Mouse (Mus musculus): ENCODE measurements around the gene Samhd1.
"Not testable (repeated sequence)": the region's sequence is repeated elsewhere in the genome, so short reads cannot be mapped to it uniquely, and the experiment has no call there.

Gene Samhd1

DNA sequence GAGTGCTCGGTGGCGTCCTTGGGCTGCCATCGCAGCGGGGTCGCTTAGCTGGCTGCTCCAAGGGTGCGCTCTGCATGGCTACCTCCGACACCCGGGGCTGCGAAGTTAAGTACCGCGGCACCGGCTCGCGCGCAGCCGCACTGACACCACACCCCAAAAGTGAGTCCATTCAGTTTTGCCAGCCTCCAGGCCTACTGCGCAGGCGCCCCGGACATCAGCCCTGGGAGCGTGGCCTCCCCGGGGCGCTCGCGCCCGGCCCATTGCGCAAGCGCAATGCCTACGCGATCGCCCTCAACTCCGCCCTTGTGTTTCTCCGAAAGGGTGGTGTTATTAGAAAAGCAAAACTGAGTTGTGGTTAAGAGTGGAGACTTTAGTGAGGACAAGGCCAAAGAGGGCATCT, at the start of gene Samhd1:
Gene Samhd1 (minus strand): TSS at position 252 of the 400 bp plus-strand sequence.
- DNase-seq = peak; percentile 93 to 94

DNA sequence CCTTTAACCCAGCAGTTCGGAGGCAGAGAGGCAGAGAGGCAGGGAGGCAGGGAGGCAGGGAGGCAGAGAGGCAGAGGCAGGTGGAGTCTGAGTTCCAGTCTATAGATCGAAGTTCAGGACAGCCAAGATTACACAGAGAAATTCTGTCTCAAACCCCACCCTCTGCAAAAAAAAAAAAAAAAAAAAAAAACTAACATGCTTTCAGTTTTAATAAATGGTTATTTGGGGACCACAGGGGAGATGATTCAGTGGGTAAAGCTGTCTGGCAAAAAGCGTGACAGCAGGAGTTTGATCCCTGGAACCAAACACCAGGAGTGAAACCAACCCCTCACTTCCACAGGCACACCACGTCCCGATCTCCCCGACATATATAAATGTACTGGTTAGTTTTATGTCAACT, 43.1 kb upstream of the Samhd1 start:
- DNase-seq = no peak

DNA sequence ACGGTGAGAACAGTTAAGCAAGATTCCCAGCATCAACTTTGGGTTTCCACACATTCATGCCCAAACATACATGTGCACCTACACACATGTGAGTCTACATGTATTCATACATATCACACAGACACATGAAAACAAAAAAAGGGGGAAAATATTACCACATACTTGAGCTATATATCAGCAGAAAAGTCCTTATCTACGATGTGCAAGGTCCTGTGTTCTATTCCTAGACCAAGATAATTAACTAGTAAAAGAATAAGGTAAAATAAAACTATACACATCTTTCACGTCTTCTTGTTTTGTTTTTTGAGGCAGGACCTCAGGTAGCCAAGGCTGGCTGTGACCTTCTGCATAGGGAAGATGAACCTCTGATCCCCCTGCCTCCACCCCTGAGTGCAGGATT, 41.2 kb upstream of the Samhd1 start:
- no peak for DNase-seq

DNA sequence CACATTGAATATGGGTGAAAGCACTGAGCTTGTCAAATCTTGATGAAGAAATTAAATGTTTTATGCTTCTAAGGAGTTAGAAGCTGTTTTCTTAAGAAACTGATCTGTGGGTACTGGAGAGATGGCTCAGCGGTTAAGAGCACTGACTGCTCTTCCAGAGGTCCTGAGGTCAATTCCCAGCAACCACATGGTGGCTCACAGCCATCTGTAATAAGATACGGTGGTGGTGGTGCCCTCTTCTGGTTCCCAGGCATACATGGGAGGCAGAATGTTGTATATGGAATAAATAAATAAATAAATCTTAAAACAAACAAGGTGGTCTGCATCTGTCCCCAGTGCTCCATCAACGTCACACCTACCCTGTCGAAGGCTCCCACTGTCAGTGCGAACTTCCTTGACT, 39.4 kb upstream of the Samhd1 start:
- no peak for DNase-seq

DNA sequence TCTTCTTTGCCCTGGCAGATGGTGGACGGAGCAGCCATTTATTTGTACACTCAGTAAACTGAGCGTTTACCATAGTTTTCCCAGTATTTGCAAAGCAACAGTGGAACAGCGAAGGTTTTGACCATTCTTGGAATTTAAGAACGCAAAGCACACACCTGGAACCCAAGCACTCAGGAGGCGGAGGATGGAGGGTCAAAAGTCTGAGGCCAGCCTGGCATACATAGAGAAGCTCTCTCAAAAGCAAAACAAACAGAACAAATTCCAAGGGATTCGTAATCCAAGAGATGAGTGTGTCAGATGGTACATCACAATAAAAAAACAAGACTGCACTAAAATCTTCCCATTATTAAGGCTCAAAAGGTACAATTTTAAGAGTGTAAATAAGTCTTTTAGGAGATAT, 38.5 kb upstream of the Samhd1 start:
- DNase-seq = no peak

DNA sequence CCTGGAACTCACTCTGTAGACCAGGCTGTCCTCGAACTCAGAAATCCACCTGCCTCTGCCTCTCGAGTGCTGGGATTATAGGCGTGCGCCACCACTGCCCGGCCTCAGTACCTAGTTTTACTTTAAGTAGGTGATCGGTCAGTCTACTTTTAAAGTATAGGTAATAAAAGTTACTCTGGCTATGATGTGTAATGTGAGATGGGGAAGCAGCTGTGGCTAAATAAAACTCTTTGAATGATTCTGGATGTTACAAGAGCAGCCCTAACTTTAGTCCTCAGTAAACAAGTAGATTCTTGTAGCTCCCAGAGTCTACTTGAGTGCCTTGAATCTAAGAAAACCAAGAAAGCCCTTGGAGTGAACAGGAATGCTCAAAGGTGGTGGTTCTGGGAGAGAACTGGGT, 37.9 kb upstream of the Samhd1 start:
- no peak for DNase-seq

DNA sequence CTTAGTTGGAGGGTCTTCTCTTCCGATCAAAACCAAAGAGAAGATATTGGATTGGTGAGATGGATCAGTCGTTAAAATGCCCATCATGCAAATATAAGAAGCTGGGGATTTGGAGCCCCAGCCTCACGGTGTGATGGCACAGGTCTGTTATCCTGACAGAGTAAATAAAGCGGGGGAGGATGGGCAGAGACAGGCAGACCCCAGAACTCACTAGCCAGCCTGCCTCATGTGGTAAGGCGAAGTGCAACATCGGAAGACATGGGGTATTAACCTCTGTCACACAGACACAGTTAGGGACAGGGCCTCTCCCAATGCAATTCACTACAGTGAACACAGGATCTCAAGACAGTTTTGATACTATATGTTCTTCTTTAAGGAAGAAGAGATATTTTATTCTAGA, 35.6 kb upstream of the Samhd1 start:
- DNase-seq = no peak

DNA sequence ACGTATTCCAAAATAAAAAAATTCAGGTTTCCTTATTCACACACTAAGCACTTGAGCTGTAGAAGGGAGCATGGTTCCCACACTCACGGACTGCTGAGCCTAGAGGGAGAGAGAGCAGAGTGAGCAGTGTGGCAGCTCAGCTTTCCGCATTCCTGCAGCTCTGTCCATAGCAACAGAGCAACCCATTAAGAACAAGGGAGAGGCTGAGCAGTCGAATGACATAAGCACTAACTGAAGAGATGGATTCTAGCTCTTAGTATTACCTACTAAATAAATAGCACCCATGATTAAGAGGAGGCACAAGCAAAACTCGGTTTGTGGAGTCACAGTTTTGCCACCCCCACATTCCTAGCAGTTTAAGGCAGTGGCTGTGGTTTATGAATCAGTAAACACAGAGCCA, 35.1 kb upstream of the Samhd1 start:
- no peak for DNase-seq

DNA sequence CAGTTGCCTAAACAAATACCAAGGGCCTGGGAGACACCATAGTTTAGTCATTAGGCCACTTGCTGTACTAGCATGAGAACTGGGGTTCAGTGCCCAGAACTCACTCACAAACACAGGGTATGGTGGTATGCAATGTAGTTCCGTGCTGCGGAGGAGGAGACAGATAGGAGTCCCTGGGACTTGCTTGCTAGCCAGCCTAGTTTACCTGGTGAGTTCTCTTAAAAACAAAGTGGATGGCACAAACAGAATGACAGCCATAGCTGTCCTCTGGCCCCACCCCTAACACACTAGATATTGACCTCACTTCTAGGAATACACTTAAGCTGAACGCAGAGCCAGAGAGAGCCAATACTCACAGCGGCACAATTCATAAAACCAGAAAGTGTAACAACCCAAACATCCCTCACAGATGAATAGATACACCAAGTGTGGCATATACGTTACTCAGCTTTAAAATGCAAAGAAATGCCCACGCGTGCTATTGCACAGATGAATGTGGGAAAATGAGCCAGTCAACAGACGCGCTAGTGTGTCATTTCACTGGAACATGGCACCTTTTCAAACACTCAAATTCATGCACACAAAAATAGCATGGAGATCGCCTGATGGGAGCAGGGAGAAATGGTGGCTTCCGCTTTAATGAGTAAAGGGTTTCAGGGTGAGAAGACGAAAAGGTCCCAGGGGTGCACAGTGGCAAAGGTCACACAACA, 31.5 kb upstream of the Samhd1 start:
- no peak for DNase-seq

DNA sequence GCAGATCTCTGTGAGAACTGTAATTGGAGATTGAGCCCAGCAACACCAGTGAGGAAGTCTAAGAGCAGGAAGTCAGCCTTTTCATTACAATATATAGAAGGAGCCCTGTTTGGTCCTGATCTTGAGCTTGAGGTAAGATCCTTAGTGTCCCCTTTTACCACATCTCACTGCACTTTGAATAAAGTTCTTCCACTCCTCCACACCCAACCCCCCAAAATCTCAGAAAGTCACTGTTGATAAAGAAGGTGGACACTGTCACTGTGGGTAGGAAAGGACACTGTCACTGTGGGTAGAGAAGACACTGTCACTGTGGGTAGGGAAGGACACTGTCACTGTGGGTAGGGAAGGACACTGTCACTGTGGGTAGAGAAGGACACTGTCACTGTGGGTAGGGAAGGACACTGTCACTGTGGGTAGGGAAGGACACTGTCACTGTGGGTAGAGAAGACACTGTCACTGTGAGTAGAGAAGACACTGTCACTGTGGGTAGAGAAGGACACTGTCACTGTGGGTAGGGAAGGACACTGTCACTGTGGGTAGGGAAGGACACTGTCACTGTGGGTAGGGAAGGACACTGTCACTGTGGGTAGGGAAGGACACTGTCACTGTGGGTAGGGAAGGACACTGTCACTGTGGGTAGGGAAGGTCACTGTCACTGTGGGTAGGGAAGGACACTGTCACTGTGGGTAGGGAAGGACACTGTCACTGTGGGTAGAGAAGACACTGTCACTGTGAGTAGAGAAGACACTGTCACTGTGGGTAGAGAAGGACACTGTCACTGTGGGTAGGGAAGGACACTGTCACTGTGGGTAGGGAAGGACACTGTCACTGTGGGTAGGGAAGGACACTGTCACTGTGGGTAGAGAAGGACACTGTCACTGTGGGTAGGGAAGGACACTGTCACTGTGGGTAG, 30.5 kb upstream of the Samhd1 start:
- not testable (repeated sequence) for DNase-seq

DNA sequence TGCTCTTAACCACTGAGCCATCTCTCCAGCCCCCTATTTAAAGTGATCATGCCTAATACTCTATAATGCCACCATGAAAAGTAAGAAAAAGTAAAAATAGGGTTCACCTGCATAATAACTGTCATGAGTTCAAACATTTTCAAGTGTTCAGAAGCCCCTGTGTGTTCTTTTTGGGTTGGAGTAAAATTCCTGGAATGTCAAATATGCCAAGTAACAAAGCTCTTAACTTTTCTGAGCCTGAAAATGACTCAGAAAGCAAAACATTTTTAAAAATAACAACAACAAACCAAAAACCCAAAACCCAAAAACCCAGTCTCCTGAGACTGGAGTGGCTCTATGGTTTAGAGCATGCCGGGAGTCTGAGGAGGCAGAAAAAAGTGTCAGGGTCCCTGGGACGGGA, 29.0 kb upstream of the Samhd1 start:
- DNase-seq = no peak

DNA sequence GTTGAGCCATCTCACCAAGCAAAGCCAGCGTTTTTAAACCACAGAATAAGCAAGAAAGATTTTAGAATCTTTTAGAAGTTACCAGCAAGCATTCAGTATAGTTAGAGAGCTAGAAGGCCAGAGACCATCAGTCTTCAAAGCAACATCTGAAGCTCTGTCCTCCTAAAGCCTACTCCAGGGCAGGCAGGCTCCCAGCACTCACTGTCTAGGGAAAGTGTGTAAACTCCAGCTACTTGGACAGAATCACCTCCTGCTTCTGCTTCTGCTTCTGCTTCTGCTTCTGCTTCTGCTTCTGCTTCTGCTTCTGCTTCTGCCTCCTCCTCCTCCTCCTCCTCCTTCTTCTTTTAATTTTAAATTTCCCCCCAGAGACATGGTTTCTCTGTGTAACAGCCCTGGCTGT, 21.0 kb upstream of the Samhd1 start:
- DNase-seq = no peak

DNA sequence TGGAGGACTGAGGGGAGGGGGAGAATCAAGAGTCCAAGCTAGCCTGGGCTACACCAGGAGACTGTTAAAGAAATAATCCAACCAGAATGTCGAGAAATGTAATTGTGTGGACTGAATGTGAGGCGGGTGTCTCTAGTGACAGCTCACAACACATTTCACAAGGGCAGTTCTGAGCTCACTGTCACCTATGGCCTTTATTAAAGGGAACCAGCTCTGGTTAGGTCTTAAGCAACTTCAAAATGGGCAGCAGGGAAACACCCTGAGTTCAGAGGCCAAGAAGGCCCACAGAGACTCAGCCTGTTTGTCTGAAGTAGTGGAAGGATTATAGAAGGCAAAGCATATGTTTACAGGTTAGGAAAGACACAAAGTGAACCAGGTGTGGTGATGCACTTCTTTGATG, 18.2 kb upstream of the Samhd1 start:
- DNase-seq = no peak

DNA sequence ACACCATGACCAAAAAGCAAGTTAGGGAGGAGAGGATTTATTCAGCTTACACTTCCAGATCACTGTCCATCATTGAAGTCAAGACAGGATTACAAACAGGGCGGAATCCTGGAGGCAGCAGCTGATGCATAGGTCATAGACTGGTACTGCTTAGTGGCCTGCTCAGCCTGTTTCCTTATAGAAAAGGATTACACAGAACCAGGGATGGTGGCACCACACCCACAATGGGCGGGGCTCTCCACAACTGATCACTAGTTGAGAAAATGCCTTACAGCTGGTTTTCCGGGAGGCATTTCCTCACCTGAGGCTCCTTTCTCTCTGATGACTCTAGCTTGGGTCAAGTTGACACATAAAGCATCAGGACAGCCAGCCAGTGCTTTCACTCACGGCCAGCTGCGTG, 13.4 kb upstream of the Samhd1 start:
- no peak for DNase-seq

DNA sequence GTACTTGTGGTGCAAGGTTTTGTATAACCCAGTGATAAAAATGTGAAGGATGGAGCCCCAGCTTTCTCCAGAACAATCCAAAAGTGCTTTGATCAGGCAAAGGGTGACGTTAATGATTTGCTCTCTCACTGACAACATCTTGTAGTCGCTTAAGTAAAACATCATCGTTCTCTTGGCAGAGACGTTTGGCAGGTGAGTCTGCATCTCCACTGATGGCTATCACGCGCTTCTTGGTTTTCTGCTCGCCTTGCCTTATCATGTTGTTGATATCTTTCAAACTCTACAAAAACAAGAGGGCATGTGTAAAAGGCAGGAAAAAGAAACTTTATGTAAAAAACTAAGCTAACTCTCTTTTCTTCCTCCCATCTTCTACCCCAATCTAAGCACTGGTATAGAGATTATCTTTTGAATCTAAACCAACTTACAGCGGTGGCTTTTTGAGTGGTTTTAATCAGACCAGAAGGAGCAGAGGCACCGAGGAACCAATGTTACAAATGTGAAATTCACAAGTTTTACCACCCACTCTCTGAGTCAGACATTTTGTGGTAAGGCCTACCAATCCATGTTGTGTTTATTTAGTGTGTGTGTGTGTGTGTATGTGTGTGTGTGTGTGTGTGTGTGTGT, 12.4 kb upstream of the Samhd1 start:
- DNase-seq = no peak

DNA sequence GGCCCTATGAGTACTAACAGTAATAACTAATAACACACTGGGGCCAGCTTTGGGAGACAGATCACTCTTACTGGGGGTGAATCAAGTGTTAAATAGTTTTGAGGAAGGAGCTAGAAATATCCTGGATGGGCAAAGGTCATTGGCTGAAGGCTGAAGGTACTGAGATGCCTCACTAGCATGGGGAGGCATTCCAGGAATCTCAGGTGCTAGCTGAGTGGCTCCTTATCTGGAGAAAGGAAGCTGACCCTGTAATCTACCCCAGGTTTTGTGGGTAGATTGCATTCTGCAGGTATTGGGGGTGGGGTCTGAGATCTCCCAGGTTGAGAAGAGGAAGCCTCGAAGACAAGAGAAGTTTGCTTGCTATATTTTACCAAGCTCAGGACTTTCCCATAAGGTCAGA, 10.1 kb upstream of the Samhd1 start:
- no peak for DNase-seq

DNA sequence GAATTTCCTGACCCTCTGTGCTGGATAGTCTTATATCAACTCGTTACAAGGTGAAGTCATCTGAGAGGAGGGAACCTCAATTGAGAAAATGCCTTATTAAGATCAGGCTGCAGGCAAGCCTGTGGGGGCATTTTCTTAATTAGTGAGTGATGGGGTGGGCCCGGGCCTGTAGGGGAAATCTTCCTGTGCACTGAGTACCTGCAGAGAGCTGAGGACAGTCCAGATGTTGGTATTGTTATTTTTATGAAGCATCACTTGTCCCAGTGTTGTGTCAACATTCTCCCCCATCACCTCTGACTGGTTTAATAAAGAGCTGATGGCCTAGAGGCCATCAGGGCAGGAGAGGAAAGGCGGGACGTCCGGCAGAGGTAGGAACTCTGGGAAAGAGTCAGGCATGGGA, 9.1 kb upstream of the Samhd1 start:
- DNase-seq = no peak

DNA sequence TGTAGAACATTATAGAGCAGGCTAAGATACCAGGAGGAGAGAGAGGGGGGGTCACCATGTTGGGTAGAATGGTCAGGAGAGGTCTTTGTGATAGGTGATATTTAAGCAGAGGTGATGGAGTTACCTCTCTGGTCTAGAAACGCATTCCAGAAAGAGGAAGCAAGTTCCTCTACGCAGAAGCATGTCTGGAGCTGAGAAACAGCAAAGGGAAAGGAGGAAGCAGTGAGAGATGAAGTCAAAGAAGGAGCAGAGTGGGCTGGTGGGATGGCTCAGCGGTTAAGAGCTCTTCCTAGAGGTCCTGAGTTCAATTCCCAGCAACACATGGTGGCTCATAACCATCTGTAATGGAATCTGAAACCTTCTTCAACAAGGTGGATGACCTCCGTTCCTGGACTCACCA, 6.9 kb upstream of the Samhd1 start:
- no peak for DNase-seq

DNA sequence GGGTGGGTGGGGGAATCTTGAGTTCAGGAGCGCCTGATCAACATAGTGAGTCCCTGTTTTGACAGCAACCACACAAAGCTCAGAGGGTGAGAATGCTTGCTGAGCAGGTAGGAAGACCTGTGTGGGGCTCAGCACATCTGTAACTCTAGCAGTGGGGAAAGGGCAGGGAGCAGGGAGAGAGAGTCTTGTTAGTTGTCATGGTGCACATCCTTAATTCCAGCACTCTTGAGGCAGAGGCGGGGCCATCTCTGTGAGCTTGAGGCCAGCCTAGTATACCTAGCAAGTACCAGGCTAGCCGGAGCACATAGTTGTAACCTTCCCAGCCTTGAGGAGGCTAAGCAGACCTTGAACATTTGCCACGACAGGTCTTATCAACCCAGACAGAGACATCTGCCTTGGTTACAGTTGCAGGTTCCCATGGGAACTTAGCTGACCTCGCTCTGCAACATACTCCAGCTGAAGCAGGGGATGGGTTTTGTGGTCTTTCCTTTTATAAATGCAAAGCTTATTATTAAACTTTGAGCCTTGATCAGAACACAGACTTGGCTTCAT, 4.3 kb upstream of the Samhd1 start:
- peak; percentile 8 to 15 for DNase-seq

DNA sequence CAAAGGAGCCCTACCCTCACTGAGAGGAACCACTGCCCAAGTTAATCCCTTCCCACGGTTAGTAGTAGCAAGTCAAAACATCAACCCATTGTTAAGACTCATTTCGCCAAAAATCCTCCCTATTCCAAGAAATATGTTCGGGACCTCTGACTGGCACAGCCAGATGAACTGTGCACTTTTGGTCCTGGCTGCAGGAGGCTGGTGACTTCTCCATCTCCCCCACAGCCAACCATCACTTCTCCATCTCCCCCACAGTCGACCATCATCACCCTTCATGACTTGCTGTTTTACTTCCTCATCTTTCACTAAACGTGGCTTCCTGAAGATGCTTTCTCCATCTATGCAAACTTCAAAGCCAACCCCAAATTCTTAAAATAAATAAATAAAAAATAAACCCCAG, 3.7 kb upstream of the Samhd1 start:
- peak; percentile 46 to 48 for DNase-seq

DNA sequence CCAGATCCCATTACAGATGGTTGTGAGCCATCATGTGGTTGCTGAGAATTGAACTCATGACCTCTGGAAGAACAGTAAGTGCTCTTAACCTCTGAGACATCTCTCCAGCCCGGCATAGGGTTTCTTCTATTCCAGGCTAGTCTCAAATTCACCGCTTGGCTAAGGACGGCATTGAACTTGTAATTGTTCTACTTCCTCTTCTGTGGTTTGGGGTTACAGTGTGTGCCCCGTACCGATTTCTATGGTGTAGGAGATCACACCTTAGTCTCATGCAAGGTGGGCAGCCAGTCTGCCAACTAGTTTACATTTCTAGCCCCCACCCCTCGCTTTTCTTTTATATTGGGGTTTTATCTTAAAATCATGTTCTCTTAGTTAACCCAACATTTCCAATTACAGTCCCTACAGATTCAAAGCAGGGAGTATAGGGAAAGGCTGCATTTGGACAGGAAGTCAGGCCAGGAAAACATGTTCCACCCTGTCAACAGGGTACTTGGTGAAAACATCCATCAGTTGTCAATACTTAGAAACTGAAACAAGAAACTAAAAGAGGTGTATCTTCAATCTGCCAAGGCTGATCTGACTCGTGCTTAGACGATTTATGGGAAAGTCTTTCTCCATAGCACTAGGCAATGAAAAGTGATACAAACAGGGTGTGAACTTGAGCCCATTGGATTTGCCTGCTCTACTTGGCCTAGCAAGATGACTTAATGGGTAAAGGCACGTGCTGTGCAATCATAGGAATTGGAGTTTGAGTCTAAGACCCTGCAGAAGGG, 3.1 kb upstream of the Samhd1 start:
- DNase-seq = peak; percentile 68 to 76

DNA sequence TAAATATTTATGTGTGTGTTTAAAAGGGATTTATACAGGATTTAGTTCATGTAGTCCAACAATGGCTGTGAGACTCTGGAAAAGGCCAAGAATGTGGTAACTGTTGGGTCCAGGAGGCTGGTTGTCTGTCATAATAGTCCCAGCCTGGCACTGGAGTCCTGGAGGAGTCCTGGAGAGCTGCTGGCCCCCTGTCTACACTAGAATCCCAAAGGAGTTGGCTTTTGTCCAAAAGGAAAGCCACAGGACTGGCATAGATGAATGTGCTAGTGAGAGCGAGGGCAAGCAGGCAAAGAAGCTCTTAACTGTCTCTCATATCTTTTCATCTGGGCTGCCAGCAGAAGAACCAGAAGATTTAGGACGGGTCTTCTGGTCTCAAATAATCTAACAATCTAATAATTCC, 1.6 kb upstream of the Samhd1 start:
- no peak for DNase-seq

DNA sequence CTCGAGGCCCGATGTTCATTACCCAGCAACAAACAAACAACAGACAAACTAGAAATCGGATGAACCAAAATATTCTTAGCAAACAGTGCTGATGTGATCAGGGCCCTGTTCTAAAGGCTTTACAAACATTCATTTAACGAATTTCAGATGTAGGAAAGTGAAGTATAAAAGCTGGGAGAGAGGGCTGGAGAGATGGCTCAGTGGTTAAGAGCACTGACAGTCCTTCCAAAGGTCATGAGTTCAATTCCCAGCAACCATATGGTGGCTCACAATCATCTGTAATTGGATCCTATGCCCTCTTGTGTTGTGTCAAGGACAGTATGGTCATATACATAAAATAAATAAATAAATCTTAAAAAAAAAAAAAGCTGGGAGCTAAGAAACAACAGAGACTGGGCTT, 1.1 kb upstream of the Samhd1 start:
- DNase-seq = no peak
